In the genomic region with DNA sequence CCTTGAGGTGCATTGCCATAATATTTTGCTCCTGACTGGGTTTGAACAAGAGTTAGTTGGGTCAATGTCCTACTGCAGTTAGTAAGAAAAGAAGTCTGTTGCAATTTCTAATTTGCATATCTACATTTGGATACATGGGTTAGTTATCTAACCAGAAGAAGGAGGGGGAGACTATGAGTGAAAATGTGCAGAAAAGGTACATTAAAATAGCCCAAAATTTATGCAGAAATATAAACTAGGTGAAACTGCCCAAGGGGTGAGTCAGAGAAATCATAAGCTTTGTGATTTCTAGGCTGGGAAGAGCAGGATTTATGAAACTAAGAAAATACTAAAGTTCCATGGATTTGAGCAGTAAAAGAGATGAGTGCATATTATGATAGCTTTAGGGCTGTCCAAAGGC, we compare ENCODE assay signal across 20 mouse cellular contexts.
DNase-seq lines count a peak whose midpoint lies in the region; TF ChIP-seq lines count a peak whose summit lies in the region.
"Had no signal": no experiment of that assay in that cellular context is flagged by ENCODE, and none has a peak within 500 bp of the region (broad histone marks: within the 10 kb centered on the region; RNA-seq: fewer than 3 reads in every experiment).

No protein-coding gene starts in this region.

- no peaks in the 10 kb centered on the region; the same call in 1 of the 2 replicates for H3K4me1 ChIP-seq in cortical plate, adult 2 months (ENCODE audit: control insufficient read depth, insufficient read depth, low read length)
- H3K4me1 ChIP-seq in heart, embryonic 10.5 days, result no peaks in the 10 kb centered on the region
- no peaks in the 10 kb centered on the region for H3K4me1 ChIP-seq in midbrain, embryonic 10.5 days
- H3K4me1 ChIP-seq: embryonic facial prominence, embryonic 10.5 days; embryonic facial prominence, embryonic 12.5 days; forebrain, embryonic 13.5 days; forebrain, embryonic 15.5 days had no signal

- TF ChIP-seq CTCF in cortical plate, adult 2 months (IDR thresholded peaks at IDR 0.05; ENCODE audit: extremely low read depth, insufficient read depth, low read length), result no peak

- TF ChIP-seq POLR2A in cortical plate, adult 2 months (IDR thresholded peaks at IDR 0.05; ENCODE audit: extremely low read depth, insufficient read depth, low read length), result no peak

- no peak overlapping the region for H3K4me3 ChIP-seq in cortical plate, adult 2 months (ENCODE audit: insufficient read depth, low read length)
- no peak overlapping the region for H3K4me3 ChIP-seq in heart, embryonic 10.5 days
- no peak overlapping the region for H3K4me3 ChIP-seq in midbrain, embryonic 10.5 days
- H3K4me3 ChIP-seq: embryonic facial prominence, embryonic 10.5 days; embryonic facial prominence, embryonic 12.5 days; forebrain, embryonic 13.5 days; forebrain, embryonic 15.5 days had no signal

- no peaks in the 10 kb centered on the region for H3K36me3 ChIP-seq in heart, embryonic 10.5 days
- no peaks in the 10 kb centered on the region for H3K36me3 ChIP-seq in midbrain, embryonic 10.5 days
- H3K36me3 ChIP-seq: embryonic facial prominence, embryonic 10.5 days; embryonic facial prominence, embryonic 12.5 days; forebrain, embryonic 15.5 days had no signal

- no peaks in the 10 kb centered on the region for H3K9me3 ChIP-seq in heart, embryonic 10.5 days
- no peaks in the 10 kb centered on the region for H3K9me3 ChIP-seq in midbrain, embryonic 10.5 days (replicated peaks)
- H3K9me3 ChIP-seq: embryonic facial prominence, embryonic 10.5 days; embryonic facial prominence, embryonic 12.5 days; forebrain, embryonic 13.5 days; forebrain, embryonic 15.5 days had no signal

- H3K27ac ChIP-seq in cortical plate, adult 2 months (ENCODE audit: insufficient read depth, low read length), result peak overlapping the region; percentile 84; the same call in 1 of the 2 replicates
- no peak overlapping the region for H3K27ac ChIP-seq in heart, embryonic 10.5 days
- no peak overlapping the region for H3K27ac ChIP-seq in midbrain, embryonic 10.5 days (replicated peaks)
- H3K27ac ChIP-seq: embryonic facial prominence, embryonic 10.5 days; embryonic facial prominence, embryonic 12.5 days; forebrain, embryonic 13.5 days; forebrain, embryonic 15.5 days had no signal

- H3K27me3 ChIP-seq in heart, embryonic 10.5 days (ENCODE audit: insufficient read depth, poor library complexity, severe bottlenecking), result no peaks in the 10 kb centered on the region
- no peaks in the 10 kb centered on the region for H3K27me3 ChIP-seq in midbrain, embryonic 10.5 days (ENCODE audit: low read depth, poor library complexity, severe bottlenecking)
- H3K27me3 ChIP-seq: embryonic facial prominence, embryonic 12.5 days; forebrain, embryonic 13.5 days; forebrain, embryonic 15.5 days had no signal

- peak; percentile 7 to 42 for DNase-seq in frontal cortex, adult 2 months (ENCODE audit: extremely low spot score in 1 of 2, low spot score in 1 of 2)
- DNase-seq in frontal cortex, postnatal 25 days (ENCODE audit: low spot score in 2 of 2), result no peak
- DNase-seq in brain, adult 2 months (ENCODE audit: low read depth, low spot score), result peak; percentile 65
- no peak for DNase-seq in heart, embryonic 10.5 days (ENCODE audit: low spot score)
- DNase-seq in midbrain, embryonic 10.5 days (ENCODE audit: low spot score), result no peak
- DNase-seq: adrenal gland, adult 8-10 months; adrenal gland, postnatal 14 days; adrenal gland, postnatal 36 days; cerebellum, adult 11 months; cerebellum, adult 18-20 months; cerebellum, adult 8-10 months; cerebellum, adult 9-11 months; cerebellum, postnatal 14 days; cerebellum, postnatal 36 days; forebrain, postnatal 0 days had no signal

Comparison
In these comparisons a context has a peak if more than half of its experiments do, and no peak if none do; other contexts are left out.
1. DNase-seq: peak in frontal cortex, adult 2 months (2 of 2) and brain, adult 2 months (single experiment); none in frontal cortex, postnatal 25 days (0 of 2), heart, embryonic 10.5 days (single experiment) and midbrain, embryonic 10.5 days (single experiment).